Mouse (Mus musculus) cerebellum, adult 2 months (tissue): Measurements from ENCODE around the gene Ssr1.

Source experiments
- CTCF ChIP-seq: fragments of 200-500 bp; IDR thresholded peaks from 2 replicates; pipeline ENCODE4 v1.5.1; 2011; ENCODE audit warnings: low read depth, mild to moderate bottlenecking, control low read depth, low read length, moderate library complexity, borderline replicate concordance; ENCODE audit not compliant: insufficient read depth
- POLR2A ChIP-seq: fragments of 200-500 bp; IDR thresholded peaks from 2 replicates; pipeline ENCODE4 v1.6.1; 2011; ENCODE audit warnings: low read length, control low read depth, borderline replicate concordance; ENCODE audit not compliant: insufficient read depth

DNA sequence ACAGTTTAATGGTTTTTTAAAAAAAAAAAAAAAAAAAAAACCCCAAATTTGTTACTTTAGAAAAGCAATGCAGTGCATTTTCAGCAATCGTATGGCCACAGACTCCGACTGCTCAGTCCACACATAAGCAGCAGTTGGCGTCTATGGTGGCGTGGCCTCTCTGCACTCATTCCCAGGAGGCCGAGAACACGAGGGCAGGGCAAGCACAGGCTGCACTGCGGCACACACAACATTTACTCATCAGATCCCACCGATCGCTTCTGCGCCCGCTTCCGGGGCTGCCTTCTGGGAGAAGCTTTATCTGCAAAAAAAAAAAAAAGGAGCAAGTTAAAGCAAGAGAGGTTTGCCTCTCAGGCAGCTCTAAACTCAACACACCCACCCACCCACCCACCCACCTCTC lies 14.5 kb downstream of the Ssr1 start:
- TF ChIP-seq POLR2A (no peak), CTCF (no peak)
